Mouse (Mus musculus): Measurements from ENCODE around the gene F8. TPM values are rescaled to one million over a fixed set of nuclear protein-coding genes. Genes with fewer than 3 reads are reported as not detected.

F8 gene
- total RNA-seq (2014; rRNA removed; ENCODE audit: low replicate concordance) (0.31 and 11.8 TPM in 2 replicates), polyA plus RNA-seq (2015; fragmentation: Nextera tagmentation; extraction: Ambion mirVana) (1.7 TPM in 2 replicates)

DNA sequence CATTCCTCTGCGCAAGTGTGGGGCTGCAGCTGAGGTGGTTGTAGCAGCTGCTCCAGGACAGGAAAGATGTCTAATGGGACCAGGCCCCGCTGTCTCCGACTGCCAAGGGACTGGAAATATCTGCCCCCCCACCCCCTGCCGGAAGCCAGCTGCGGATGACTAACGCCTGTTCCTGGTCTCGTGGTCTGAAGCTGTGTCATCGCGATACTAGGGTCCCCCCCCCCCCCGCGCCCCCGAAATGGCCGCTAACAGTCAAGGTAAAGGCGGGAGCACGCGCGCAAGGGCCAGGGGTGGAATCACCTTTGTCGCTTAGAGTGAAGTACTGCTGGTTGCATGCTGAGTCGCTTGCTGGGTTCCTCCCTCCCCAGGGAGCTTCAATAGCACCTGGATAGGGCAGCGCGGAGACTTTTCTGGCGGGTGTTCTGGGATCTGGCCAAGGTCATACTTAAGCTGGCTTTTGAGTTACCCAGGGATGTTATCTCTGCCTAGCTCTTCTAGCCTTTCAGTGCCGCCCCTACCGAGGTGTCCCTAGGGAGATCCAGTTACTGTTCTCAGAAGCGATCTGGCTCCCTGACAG lies at the start of gene F8, which contains the start of gene Fundc2:
Gene F8, minus strand, starts transcription at position 421 of the 577 bp plus-strand sequence.
Gene Fundc2, plus strand, starts transcription at position 205 of the 577 bp plus-strand sequence.
- Histone ChIP-seq H3K9ac (replicated peaks; ENCODE audit: low read depth, low read length) (peak within 1 kb of the TSS; percentile 80), H3K36me3 (replicated peaks; ENCODE audit: control insufficient read depth, insufficient read depth, low read length) (no peaks in the 10 kb centered on the region), H3K4me3 (ENCODE audit: low read depth, low read length) (peak within 1 kb of the TSS; percentile 64), H3K27me3 (ENCODE audit: control insufficient read depth, insufficient read depth, low read length) (no peaks in the 10 kb centered on the region), H3K4me2 (ENCODE audit: low read depth, low read length) (peak within 1 kb of the TSS; percentile 58), H3K9me3 (replicated peaks; ENCODE audit: control insufficient read depth, low read length) (no peaks in the 10 kb centered on the region), H3K4me1 (ENCODE audit: control insufficient read depth, insufficient read depth) (no peaks in the 10 kb centered on the region), H3K27ac (ENCODE audit: low read depth) (peak within 1 kb of the TSS; percentile 97)
- ATAC-seq (ENCODE audit: insufficient read depth, low read depth) (peak; percentile 98), DNase-seq (ENCODE audit: low spot score) (peak; percentile 70)
- TF ChIP-seq CTCF (IDR thresholded peaks at IDR 0.05; ENCODE audit: low read depth) (no peak), EP300 (IDR thresholded peaks at IDR 0.05; ENCODE audit: low read depth) (peak; percentile 88)
- 9% methylated on average over 22 of the region's 25 CpGs for WGBS

DNA sequence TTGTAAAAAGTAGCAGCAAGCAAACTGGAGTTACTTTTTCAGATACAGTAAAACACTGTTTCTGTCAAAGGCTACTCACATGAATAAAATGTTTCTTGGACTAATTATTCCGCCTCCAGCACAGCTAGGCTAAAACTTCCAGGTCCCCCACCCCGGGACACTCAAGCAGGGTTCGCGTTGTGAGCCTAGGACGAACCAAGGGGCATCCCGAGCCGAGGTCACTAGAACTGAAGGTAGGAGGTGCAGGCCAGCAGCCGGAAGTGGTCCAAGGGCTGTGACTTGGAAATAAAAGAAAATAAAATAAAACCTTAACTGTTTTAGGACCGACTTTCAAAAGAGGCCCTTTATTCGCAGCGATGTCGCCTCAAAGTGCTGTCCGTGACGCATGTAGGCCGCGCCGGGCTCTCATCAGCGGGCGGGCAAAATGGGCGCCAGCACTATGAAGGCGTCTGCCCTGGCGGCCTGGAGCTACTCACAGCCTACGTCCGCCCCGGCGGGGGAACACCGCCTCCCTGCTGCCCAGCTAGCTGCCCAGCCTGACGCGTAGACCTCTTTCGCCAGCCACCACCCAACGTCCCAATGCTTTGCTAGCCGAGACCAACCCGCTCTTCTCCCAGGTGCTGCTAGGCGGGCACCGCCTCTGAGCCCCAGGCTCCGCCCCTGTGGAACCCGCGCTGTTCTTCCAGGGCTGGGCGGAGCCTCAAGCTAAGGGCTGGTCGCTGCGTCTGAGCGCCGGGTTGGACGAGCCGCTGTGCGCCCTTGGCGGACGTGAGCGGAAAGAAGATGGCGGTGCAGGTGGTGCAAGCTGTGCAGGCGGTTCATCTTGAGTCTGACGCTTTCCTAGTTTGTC lies 33.7 kb upstream of the F8 start, which contains the start of the genes Cmc4, Mtcp1 and Brcc3:
Gene Cmc4, minus strand, starts transcription at position 649 of the 850 bp plus-strand sequence.
Gene Mtcp1, minus strand, starts transcription at position 653 of the 850 bp plus-strand sequence.
Gene Brcc3, plus strand, starts transcription at position 693 of the 850 bp plus-strand sequence.
- H3K9ac ChIP-seq (replicated peaks; ENCODE audit: low read depth, low read length) = peak within 1 kb of the TSS; percentile 66
- no peaks in the 10 kb centered on the region for H3K4me1 ChIP-seq (ENCODE audit: control insufficient read depth, insufficient read depth)
- peak; percentile 85 for DNase-seq (ENCODE audit: low spot score)
- H3K4me2 ChIP-seq (ENCODE audit: low read depth, low read length) = peak within 1 kb of the TSS; percentile 61
- H3K9me3 ChIP-seq (replicated peaks; ENCODE audit: control insufficient read depth, low read length) = no peaks in the 10 kb centered on the region
- WGBS = 17% methylated on average over 52 of the region's 52 CpGs
- peak within 1 kb of the TSS; percentile 93 for H3K27ac ChIP-seq (ENCODE audit: low read depth)
- H3K27me3 ChIP-seq (ENCODE audit: control insufficient read depth, insufficient read depth, low read length) = no peaks in the 10 kb centered on the region
- TF ChIP-seq EP300 (IDR thresholded peaks at IDR 0.05; ENCODE audit: low read depth) (no peak), CTCF (IDR thresholded peaks at IDR 0.05; ENCODE audit: low read depth) (no peak)
- peak; percentile 98 for ATAC-seq (ENCODE audit: insufficient read depth, low read depth)
- peak within 1 kb of the TSS; percentile 67 for H3K4me3 ChIP-seq (ENCODE audit: low read depth, low read length)
- no peaks in the 10 kb centered on the region for H3K36me3 ChIP-seq (replicated peaks; ENCODE audit: control insufficient read depth, insufficient read depth, low read length)

GRCm38 (mm10) chrX:75409711-75410110 lies 27.3 kb upstream of the F8 start:
- H3K4me3 ChIP-seq (ENCODE audit: low read depth, low read length) = no peak overlapping the region
- no peaks in the 10 kb centered on the region; the same call in 1 of the 2 replicates for H3K9me3 ChIP-seq (replicated peaks; ENCODE audit: control insufficient read depth, low read length)
- no peaks in the 10 kb centered on the region for H3K4me1 ChIP-seq (ENCODE audit: control insufficient read depth, insufficient read depth)
- 88% methylated on average over 1 of the region's 1 CpGs for WGBS
- no peak for DNase-seq (ENCODE audit: low spot score)
- no peak overlapping the region for H3K4me2 ChIP-seq (ENCODE audit: low read depth, low read length)
- no peaks in the 10 kb centered on the region for H3K27me3 ChIP-seq (ENCODE audit: control insufficient read depth, insufficient read depth, low read length)
- ATAC-seq (ENCODE audit: insufficient read depth, low read depth) = no peak
- TF ChIP-seq CTCF (IDR thresholded peaks at IDR 0.05; ENCODE audit: low read depth) (no peak), EP300 (IDR thresholded peaks at IDR 0.05; ENCODE audit: low read depth) (no peak)
- no peak overlapping the region for H3K9ac ChIP-seq (replicated peaks; ENCODE audit: low read depth, low read length)
- H3K27ac ChIP-seq (ENCODE audit: low read depth) = no peak overlapping the region
- no peaks in the 10 kb centered on the region for H3K36me3 ChIP-seq (replicated peaks; ENCODE audit: control insufficient read depth, insufficient read depth, low read length)

DNA sequence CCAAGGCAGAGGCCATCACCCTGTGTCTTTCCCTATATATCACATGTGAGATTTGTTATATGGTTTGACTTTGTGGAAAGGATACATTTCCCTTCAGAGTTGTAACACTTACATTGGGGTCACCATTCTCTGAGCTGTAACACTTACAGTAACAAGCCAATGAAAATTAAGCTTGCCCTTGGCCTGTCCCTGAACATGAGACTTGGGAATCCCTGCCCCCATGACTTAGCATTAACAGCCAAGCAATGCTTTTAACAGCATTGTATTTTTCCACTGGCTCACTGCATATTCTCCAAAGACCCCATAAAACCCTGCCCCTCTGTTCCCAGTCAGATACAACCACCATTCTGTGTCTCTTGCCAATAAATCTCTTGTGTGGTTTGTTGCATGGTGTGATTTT lies 20.9 kb upstream of the F8 start:
- Histone ChIP-seq H3K27ac (ENCODE audit: low read depth) (no peak overlapping the region), H3K4me1 (ENCODE audit: control insufficient read depth, insufficient read depth) (no peaks in the 10 kb centered on the region), H3K27me3 (ENCODE audit: control insufficient read depth, insufficient read depth, low read length) (no peaks in the 10 kb centered on the region), H3K4me3 (ENCODE audit: low read depth, low read length) (no peak overlapping the region), H3K36me3 (replicated peaks; ENCODE audit: control insufficient read depth, insufficient read depth, low read length) (peaks cover 5% of the 10 kb centered on the region; the same call in 1 of the 2 replicates), H3K4me2 (ENCODE audit: low read depth, low read length) (no peak overlapping the region), H3K9me3 (replicated peaks; ENCODE audit: control insufficient read depth, low read length) (no peaks in the 10 kb centered on the region; the same call in 1 of the 2 replicates), H3K9ac (replicated peaks; ENCODE audit: low read depth, low read length) (no peak overlapping the region)
- no peak for TF ChIP-seq EP300 (IDR thresholded peaks at IDR 0.05; ENCODE audit: low read depth)
- TF ChIP-seq CTCF (IDR thresholded peaks at IDR 0.05; ENCODE audit: low read depth) = no peak
- ATAC-seq (ENCODE audit: insufficient read depth, low read depth) (no peak), DNase-seq (ENCODE audit: low spot score) (no peak)

- H3K4me1 ChIP-seq (ENCODE audit: control insufficient read depth, insufficient read depth) = no peaks in the 10 kb centered on the region
- H3K27me3 ChIP-seq (ENCODE audit: control insufficient read depth, insufficient read depth, low read length) = no peaks in the 10 kb centered on the region
- TF ChIP-seq EP300 (IDR thresholded peaks at IDR 0.05; ENCODE audit: low read depth) (no peak), CTCF (IDR thresholded peaks at IDR 0.05; ENCODE audit: low read depth) (no peak)
- ATAC-seq (ENCODE audit: insufficient read depth, low read depth) = no peak
- no peak overlapping the region for H3K9ac ChIP-seq (replicated peaks; ENCODE audit: low read depth, low read length)
- WGBS = 50% methylated on average over 2 of the region's 2 CpGs
- H3K9me3 ChIP-seq (replicated peaks; ENCODE audit: control insufficient read depth, low read length) = no peaks in the 10 kb centered on the region; the same call in 1 of the 2 replicates
- H3K4me3 ChIP-seq (ENCODE audit: low read depth, low read length) = no peak overlapping the region
- peaks cover 5% of the 10 kb centered on the region; the same call in 1 of the 2 replicates for H3K36me3 ChIP-seq (replicated peaks; ENCODE audit: control insufficient read depth, insufficient read depth, low read length)
- H3K27ac ChIP-seq (ENCODE audit: low read depth) = no peak overlapping the region
- DNase-seq (ENCODE audit: low spot score) = no peak
- H3K4me2 ChIP-seq (ENCODE audit: low read depth, low read length) = no peak overlapping the region
Observed at GRCm38 (mm10) chrX:75402668-75403067, 20.3 kb upstream of the F8 start.
